Mouse (Mus musculus) embryonic facial prominence, embryonic 13.5 days (tissue): Measurements from ENCODE around the gene Syt1. TPM values are rescaled to one million over a fixed set of nuclear protein-coding genes. Genes with fewer than 3 reads are reported as not detected.

Source experiments
- ATAC-seq: fragments of 200-750 bp; cut with Nextera tagmentation; 2 replicates; pipeline ENCODE4 v1.8.0; 2017; ENCODE audit warnings: low read depth; ENCODE audit not compliant: insufficient number of reproducible peaks, insufficient read depth, low FRiP score, low TSS enrichment
- H3K27ac ChIP-seq: fragments of 300-500 bp; sonication (generic); 2 replicates; pipeline ENCODE4 v1.5.1; 2015; ENCODE audit warnings: moderate library complexity, mild to moderate bottlenecking, inconsistent platforms
- H3K27me3 ChIP-seq: fragments of 300-500 bp; sonication (generic); 2 replicates; pipeline ENCODE4 v1.6.1; 2015; ENCODE audit warnings: mild to moderate bottlenecking, inconsistent platforms
- H3K36me3 ChIP-seq: fragments of 300-500 bp; sonication (generic); 2 replicates; pipeline ENCODE4 v1.6.1; 2015; ENCODE audit warnings: mild to moderate bottlenecking, inconsistent platforms
- H3K4me1 ChIP-seq: fragments of 300-500 bp; sonication (generic); 2 replicates; pipeline ENCODE4 v1.6.1; 2015; ENCODE audit warnings: inconsistent platforms
- H3K4me2 ChIP-seq: fragments of 300-500 bp; sonication (generic); 2 replicates; pipeline ENCODE4 v1.6.1; 2015; ENCODE audit warnings: moderate library complexity, mild to moderate bottlenecking, inconsistent platforms
- H3K4me3 ChIP-seq: fragments of 300-500 bp; sonication (generic); 2 replicates; pipeline ENCODE4 v1.5.1; 2015; ENCODE audit warnings: mild to moderate bottlenecking, inconsistent platforms
- H3K9ac ChIP-seq: fragments of 300-500 bp; sonication (generic); 2 replicates; pipeline ENCODE4 v1.6.1; 2015; ENCODE audit warnings: mild to moderate bottlenecking, inconsistent platforms
- H3K9me3 ChIP-seq: fragments of 300-500 bp; sonication (generic); 2 replicates; pipeline ENCODE4 v1.6.1; 2016; ENCODE audit warnings: inconsistent platforms
- WGBS: fragments of 180-500 bp; shearing (Covaris S2); methylation state at CpG from one replicate; pipeline ENCODE4 v1.1.7; 2015; ENCODE audit warnings: mixed read lengths; 5-methylcytosine and 5-hydroxymethylcytosine counted together
- polyA plus RNA-seq: library from polyadenylated mRNA; unstranded; fragments of >200 nt; fragmentation: Nextera tagmentation; extraction: Ambion mirVana; gene quantifications from 2 replicates; pipeline ENCODE4 v1.2.1, GENCODE M21; 2015

Gene Syt1
- polyA plus RNA-seq, 1 experiment from 2014 or later = 2.6 TPM

GRCm38 (mm10) chr10:108831801-108832200, 179.0 kb downstream of the Syt1 start:
- Histone ChIP-seq H3K4me1 (no peaks in the 10 kb centered on the region), H3K27me3 (no peaks in the 10 kb centered on the region), H3K36me3 (no peaks in the 10 kb centered on the region), H3K4me2 (no peak overlapping the region), H3K27ac (no peak overlapping the region), H3K4me3 (no peak overlapping the region), H3K9ac (no peak overlapping the region), H3K9me3 (no peaks in the 10 kb centered on the region)
- 74% methylated on average over 6 of the region's 6 CpGs for WGBS
- ATAC-seq = no peak

GRCm38 (mm10) chr10:108822273-108822672, 188.5 kb downstream of the Syt1 start:
- Histone ChIP-seq H3K4me2 (no peak overlapping the region), H3K4me3 (no peak overlapping the region), H3K27ac (no peak overlapping the region), H3K9ac (no peak overlapping the region), H3K36me3 (no peaks in the 10 kb centered on the region), H3K9me3 (no peaks in the 10 kb centered on the region), H3K27me3 (no peaks in the 10 kb centered on the region), H3K4me1 (no peaks in the 10 kb centered on the region)
- no peak for ATAC-seq
- 86% methylated on average over 6 of the region's 6 CpGs for WGBS

GRCm38 (mm10) chr10:108815339-108815738, 195.4 kb downstream of the Syt1 start:
- Histone ChIP-seq H3K36me3 (no peaks in the 10 kb centered on the region), H3K4me3 (no peak overlapping the region), H3K27me3 (no peaks in the 10 kb centered on the region), H3K9ac (no peak overlapping the region), H3K27ac (no peak overlapping the region), H3K4me2 (no peak overlapping the region), H3K4me1 (no peaks in the 10 kb centered on the region), H3K9me3 (no peaks in the 10 kb centered on the region)
- ATAC-seq = no peak
- WGBS = 91% methylated on average over 6 of the region's 6 CpGs

- H3K4me1 ChIP-seq = no peaks in the 10 kb centered on the region
- no peaks in the 10 kb centered on the region for H3K27me3 ChIP-seq
- no peak overlapping the region for H3K4me2 ChIP-seq
- no peak overlapping the region for H3K4me3 ChIP-seq
- no peak overlapping the region for H3K27ac ChIP-seq
- ATAC-seq = no peak
- H3K36me3 ChIP-seq = no peaks in the 10 kb centered on the region
- no peaks in the 10 kb centered on the region for H3K9me3 ChIP-seq
- 74% methylated on average over 1 of the region's 1 CpGs for WGBS
- no peak overlapping the region for H3K9ac ChIP-seq
These were observed 206.4 kb downstream of the Syt1 start for GRCm38 (mm10) chr10:108804380-108804779.

- Histone ChIP-seq H3K4me1 (no peaks in the 10 kb centered on the region), H3K4me3 (no peak overlapping the region), H3K27me3 (no peaks in the 10 kb centered on the region), H3K9me3 (no peaks in the 10 kb centered on the region), H3K9ac (no peak overlapping the region), H3K36me3 (no peaks in the 10 kb centered on the region), H3K4me2 (no peak overlapping the region), H3K27ac (no peak overlapping the region)
- WGBS = 87% methylated on average over 7 of the region's 7 CpGs
- ATAC-seq = no peak
These were observed 210.0 kb downstream of the Syt1 start for GRCm38 (mm10) chr10:108800776-108801175.

GRCm38 (mm10) chr10:108798826-108799225, 212.0 kb downstream of the Syt1 start:
- H3K4me2 ChIP-seq = no peak overlapping the region
- no peaks in the 10 kb centered on the region for H3K27me3 ChIP-seq
- 82% methylated on average over 4 of the region's 4 CpGs for WGBS
- H3K27ac ChIP-seq = no peak overlapping the region
- no peak for ATAC-seq
- H3K9ac ChIP-seq = no peak overlapping the region
- no peaks in the 10 kb centered on the region for H3K36me3 ChIP-seq
- no peaks in the 10 kb centered on the region for H3K9me3 ChIP-seq
- H3K4me3 ChIP-seq = no peak overlapping the region
- H3K4me1 ChIP-seq = no peaks in the 10 kb centered on the region

- no peaks in the 10 kb centered on the region for H3K4me1 ChIP-seq
- no peaks in the 10 kb centered on the region for H3K9me3 ChIP-seq
- H3K27ac ChIP-seq = no peak overlapping the region
- whole genome bisulfite sequencing = 82% methylated on average over 5 of the region's 5 CpGs
- H3K4me3 ChIP-seq = no peak overlapping the region
- no peak overlapping the region for H3K9ac ChIP-seq
- H3K27me3 ChIP-seq = no peaks in the 10 kb centered on the region
- ATAC-seq = no peak
- no peaks in the 10 kb centered on the region for H3K36me3 ChIP-seq
- H3K4me2 ChIP-seq = no peak overlapping the region
These were observed 228.0 kb downstream of the Syt1 start for GRCm38 (mm10) chr10:108782817-108783216.

GRCm38 (mm10) chr10:108780614-108781013, 230.2 kb downstream of the Syt1 start:
- Histone ChIP-seq H3K4me3 (no peak overlapping the region), H3K36me3 (no peaks in the 10 kb centered on the region), H3K27ac (no peak overlapping the region), H3K4me1 (no peaks in the 10 kb centered on the region), H3K9ac (no peak overlapping the region), H3K27me3 (no peaks in the 10 kb centered on the region), H3K4me2 (no peak overlapping the region), H3K9me3 (no peaks in the 10 kb centered on the region)
- ATAC-seq = no peak
- 77% methylated on average over 3 of the region's 3 CpGs for WGBS

- ATAC-seq = no peak
- Histone ChIP-seq H3K27ac (no peak overlapping the region), H3K4me3 (no peak overlapping the region), H3K9ac (no peak overlapping the region), H3K9me3 (no peaks in the 10 kb centered on the region), H3K4me2 (no peak overlapping the region), H3K4me1 (no peaks in the 10 kb centered on the region), H3K36me3 (no peaks in the 10 kb centered on the region), H3K27me3 (no peaks in the 10 kb centered on the region)
- 76% methylated on average over 8 of the region's 8 CpGs for WGBS
These were observed 234.0 kb downstream of the Syt1 start for GRCm38 (mm10) chr10:108776735-108777134.

- whole genome bisulfite sequencing = 74% methylated on average over 6 of the region's 6 CpGs
- H3K27ac ChIP-seq = no peak overlapping the region
- H3K4me2 ChIP-seq = no peak overlapping the region
- no peaks in the 10 kb centered on the region for H3K4me1 ChIP-seq
- H3K4me3 ChIP-seq = no peak overlapping the region
- no peaks in the 10 kb centered on the region for H3K27me3 ChIP-seq
- no peak overlapping the region for H3K9ac ChIP-seq
- no peaks in the 10 kb centered on the region for H3K36me3 ChIP-seq
- ATAC-seq = no peak
- H3K9me3 ChIP-seq = no peaks in the 10 kb centered on the region
These were observed 239.7 kb downstream of the Syt1 start for GRCm38 (mm10) chr10:108771081-108771480.

GRCm38 (mm10) chr10:108765564-108765963, 245.2 kb downstream of the Syt1 start:
- Histone ChIP-seq H3K4me2 (no peak overlapping the region), H3K4me3 (no peak overlapping the region), H3K27me3 (no peaks in the 10 kb centered on the region), H3K9me3 (no peaks in the 10 kb centered on the region), H3K4me1 (no peaks in the 10 kb centered on the region), H3K36me3 (no peaks in the 10 kb centered on the region), H3K9ac (no peak overlapping the region), H3K27ac (no peak overlapping the region)
- no peak for ATAC-seq

- H3K27me3 ChIP-seq = no peaks in the 10 kb centered on the region
- H3K4me1 ChIP-seq = no peaks in the 10 kb centered on the region
- no peak overlapping the region for H3K4me3 ChIP-seq
- H3K36me3 ChIP-seq = no peaks in the 10 kb centered on the region
- H3K9ac ChIP-seq = no peak overlapping the region
- H3K27ac ChIP-seq = no peak overlapping the region
- no peak for ATAC-seq
- H3K9me3 ChIP-seq = no peaks in the 10 kb centered on the region
- 85% methylated on average over 6 of the region's 6 CpGs for WGBS
- no peak overlapping the region for H3K4me2 ChIP-seq
These were observed 247.1 kb downstream of the Syt1 start for GRCm38 (mm10) chr10:108763722-108764121.

- Histone ChIP-seq H3K36me3 (no peaks in the 10 kb centered on the region), H3K4me1 (no peaks in the 10 kb centered on the region), H3K4me3 (no peak overlapping the region), H3K9ac (no peak overlapping the region), H3K4me2 (no peak overlapping the region), H3K9me3 (no peaks in the 10 kb centered on the region), H3K27ac (no peak overlapping the region), H3K27me3 (no peaks in the 10 kb centered on the region)
- ATAC-seq = no peak
- 54% methylated on average over 2 of the region's 2 CpGs for WGBS
These were observed 257.5 kb downstream of the Syt1 start for GRCm38 (mm10) chr10:108753304-108753703.
